Mouse (Mus musculus) urinary bladder, adult 18-20 months (tissue): ENCODE results near the gene Derl3.
"Not testable (repeated sequence)": the region's sequence is repeated elsewhere in the genome, so short reads cannot be mapped to it uniquely, and the experiment has no call there.

ENCODE experiments used
- DNase-seq, 2 experiments: peaks; one replicate each; pipeline ENCODE4 v3.0.0; 2022; ENCODE audit warnings: low spot score in 2 of 2, mixed read lengths in 2 of 2

Gene Derl3

DNA sequence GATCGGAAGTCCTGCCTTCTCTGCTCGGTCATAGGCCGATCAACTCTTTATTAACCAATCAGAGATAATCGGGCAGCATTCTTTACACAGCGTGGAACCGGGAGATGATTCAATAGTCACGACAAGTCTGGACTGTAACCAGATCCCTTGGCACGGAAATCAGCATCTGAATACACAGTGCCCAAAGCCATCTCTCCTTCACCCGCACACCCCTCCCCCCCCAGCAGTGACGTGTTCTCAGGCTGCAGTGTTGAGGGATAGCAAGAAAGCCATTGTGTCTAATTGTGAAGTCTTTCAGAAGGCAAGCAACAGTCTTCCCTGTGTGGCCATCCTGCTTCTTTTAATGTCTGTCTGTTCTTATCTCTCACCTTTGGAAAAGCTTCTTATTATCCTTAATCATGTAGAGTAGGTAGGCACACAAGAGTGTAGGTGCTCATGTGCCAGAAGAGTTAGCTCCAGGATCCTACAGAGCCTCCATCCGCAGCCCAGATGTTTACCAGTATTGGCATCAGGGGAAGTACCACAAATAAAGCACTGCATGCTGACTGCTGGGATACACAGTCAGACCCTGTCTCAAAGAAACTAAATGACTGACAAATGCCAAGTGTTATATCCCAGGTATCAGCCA is 20.2 kb upstream of the Derl3 start:
- DNase-seq: peak; percentile 39 to 58

DNA sequence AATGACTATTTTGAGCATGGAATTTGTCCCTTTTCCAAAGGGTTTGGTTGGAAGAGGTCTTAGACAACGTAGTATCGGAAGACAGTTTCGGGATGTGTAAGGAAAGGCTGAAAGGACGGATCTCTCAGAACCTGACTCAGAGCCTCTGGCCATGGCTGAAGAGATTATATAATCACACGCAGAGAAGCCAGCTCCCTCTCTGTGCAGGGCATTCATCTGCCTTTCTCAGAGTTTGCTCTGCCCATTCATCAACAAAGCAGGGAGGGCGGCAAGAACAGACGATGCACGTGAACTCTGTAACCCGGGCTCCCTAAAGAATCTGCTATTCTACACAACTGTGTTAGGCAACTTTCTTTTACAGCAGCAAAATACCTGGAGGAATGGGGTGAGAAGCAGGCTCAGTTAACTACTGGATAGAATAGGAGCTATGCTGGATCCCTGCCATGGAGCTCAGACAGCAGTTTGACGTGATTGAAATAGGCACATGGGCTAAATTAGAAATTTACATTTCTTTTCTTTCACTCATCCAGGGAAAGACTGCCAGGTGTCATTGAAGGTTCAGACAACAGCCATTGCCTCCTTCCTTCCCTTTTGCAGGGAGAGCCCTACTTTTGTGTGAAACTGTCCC is 19.6 kb upstream of the Derl3 start:
- no peak for DNase-seq

DNA sequence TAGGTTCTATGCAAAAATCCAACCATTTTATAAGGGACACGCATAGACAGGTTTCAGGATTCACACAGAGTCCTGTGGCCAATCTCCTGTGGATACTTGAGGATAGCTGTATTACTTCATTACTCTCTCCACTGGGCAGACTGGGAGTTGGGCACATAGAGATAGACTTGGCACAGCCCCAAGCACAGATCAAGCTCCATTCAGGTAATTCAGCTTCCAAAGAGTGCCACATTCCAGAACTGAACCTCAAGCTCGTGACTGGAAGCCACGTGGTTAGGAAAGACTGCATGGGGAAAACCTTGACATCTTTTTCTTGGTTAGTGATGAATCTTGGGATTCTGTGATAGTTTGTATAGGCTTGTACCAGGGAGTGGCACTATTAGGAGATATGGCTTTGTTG is 14.4 kb upstream of the Derl3 start:
- no peak for DNase-seq

DNA sequence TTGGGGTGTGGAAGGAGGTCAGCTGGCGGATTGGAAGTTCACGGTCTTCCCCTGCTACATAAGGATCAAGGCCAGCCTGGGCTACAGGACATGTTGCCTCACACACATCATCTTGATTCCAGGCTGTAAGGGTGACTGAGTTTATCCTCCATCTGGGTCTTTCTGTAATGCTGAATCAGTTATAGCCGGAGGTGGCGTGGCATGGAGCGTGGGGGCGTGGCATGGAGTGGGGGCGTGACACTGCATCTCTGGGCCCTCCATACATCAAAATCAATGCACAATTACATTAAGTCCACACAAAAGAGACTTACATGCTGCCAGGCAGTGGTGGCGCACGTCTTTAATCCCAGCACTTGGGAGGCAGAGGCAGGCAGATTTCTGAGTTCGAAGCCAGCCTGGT is 12.9 kb upstream of the Derl3 start:
- DNase-seq: no peak

DNA sequence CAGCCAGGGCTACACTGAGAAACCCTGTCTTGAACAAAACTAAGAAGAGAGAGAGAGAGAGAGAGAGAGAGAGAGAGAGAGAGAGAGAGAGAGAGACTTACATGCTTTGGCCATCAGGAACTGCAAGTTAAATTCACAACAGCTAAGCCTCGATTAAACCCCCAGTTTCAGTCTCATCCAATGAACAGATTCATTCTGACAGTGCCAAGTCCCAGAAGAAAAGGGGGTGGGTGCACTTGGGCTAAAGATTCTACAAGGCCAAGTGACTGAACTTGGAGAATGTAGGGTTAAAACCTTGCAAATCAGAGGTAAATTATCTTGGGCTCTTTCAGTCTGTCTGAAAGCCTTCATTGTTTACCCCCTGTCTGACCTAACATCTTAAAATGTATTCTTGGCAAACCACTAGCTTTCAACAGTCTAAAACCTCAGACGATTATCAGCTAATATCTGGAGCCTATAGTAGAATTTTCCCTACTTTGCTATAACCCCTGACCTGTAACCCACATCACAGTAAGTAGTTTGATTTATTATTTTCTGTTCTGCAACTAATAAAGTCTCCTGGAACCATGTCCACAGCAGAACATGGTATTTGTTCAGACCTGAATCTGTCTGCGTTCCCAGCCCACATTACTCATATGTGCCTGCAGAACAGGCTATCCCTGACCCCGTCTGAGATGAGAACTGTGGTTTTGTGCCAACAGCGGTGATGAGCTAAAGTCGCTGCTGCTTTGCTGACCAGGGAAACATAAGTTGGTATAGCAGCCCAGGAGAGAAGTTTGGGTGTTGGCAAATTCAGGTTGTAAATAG is 12.2 kb upstream of the Derl3 start:
- peak in 1 of 2 experiments; percentile 37 for DNase-seq

DNA sequence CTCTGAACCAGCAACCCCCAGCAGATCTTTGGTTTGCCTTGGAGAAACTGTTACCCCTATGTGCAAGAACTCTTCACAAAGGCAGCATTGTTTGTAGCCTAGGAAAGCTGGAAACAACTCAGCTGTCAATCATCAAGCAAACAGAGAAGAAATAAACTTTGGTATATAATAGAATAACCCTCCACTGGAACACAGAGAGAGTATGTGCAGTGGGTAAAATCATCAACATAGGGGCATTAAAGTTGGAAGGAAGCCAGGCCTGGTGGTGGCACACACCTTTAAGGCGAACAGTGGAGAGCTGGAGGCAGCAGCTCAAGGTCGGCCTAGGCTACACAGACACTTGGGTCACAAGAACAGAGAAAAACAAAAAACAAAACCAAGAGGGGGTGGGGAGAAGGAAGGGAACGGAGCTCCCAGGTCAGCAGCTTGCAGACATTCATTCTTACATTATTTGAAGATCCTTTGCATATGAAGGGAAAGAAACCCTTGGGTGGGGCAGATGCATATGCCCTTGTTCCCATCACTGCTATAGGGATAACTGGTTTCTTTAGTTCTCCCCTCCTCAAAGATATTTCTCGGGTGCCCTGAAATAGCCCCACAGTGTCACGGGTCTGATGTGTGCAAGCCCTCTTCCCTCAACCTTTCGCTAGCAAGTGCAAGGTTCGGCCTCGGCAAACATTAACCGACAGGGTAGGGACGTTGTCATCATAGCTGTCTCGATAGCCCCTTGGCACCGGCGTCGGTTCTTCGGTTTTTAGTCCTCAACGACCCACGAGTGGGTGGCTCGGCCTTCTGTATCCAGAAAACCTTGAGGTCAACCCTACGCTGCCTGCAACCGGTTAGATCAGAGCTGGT is 11.4 kb upstream of the Derl3 start:
- DNase-seq: no peak

DNA sequence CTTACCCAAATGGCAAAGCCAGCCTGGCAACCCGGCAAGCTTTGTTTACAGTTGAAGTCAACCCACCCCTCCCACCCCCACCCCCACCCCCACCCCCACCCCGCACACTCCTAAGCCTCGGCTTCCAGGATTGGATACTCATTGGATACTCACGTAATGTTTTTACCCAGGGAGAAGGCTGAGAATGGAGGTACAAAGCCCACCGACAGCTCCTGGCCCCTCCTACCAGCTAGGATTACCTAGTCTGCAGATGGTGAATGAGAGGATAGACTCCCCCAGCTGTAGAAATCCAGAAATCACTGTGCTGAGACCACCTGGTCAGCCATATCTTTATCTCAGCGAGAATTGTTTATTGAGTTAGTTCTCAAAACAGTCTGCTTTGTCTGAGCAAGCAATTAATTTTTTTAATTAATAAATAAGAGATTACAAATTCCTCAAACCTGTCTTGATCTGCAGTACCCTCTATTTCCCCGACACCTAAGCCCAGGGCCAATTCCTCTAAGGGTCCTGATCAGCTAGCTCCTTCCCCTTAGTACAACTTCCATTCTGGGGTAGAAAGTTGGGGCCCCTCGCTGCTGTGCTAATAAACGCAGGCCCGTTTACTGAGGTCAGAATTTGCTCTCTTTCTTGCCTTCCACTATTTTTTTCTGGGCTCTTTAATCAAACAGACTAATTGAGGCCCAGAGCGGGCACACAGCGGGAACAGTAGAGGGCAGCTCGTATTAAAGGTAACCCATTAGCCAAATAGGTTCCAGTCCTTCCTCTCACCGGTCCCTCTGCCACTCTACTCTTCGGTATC is 10.6 kb upstream of the Derl3 start:
- DNase-seq: no peak

DNA sequence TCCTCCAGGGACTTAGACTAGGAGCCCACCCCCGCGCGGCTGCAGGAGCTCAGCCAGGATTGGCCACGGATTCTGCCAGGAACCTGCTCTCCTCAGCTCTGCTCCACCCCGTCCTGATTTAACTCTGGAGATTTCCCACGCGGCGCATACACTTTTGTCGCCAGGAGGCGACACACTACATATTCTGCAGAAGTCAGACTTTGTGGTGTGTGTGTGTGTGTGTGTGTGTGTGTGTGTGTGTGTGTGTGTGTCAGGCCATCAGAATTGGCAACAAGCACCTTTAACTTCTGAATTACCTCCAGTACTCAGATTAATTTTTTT is 10.0 kb upstream of the Derl3 start:
- DNase-seq: peak; percentile 71 to 73

DNA sequence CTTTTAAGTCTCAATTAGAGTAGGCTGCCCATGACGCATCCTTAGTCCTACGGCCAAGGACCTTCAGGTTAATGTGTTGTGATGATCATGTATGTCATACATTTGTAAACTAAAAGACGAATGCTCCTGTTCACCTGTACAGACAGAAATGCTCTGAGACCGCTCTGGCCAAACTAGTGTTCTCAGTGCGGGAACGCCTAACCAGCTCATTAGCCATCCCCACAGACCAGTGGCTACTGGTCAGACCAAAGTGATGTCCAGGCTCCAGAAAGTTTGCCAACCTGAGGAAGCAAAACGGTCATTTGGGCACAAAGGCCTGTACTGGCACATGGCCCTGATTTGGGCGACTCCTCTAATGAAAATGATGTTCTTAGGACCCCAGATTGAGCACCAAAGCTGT is 8.5 kb upstream of the Derl3 start:
- no peak for DNase-seq

DNA sequence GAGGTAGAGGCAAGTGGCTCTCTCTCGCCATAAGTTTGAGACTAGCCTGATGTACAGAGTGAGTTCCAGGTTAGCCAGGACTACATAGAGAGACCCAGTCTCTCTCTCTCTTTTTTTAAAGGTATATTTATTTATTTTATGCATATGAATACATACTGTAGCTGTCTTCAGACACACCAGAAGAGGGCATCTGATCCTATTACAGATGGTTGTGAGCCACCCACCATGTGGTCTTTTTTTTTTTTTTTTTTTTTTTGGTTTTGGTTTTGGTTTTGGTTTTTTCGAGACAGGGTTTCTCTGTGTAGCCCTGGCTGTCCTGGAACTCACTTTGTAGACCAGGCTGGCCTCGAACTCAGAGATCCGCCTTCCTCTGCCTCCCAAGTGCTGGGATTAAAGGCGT is 5.7 kb upstream of the Derl3 start:
- DNase-seq: not testable (repeated sequence)

DNA sequence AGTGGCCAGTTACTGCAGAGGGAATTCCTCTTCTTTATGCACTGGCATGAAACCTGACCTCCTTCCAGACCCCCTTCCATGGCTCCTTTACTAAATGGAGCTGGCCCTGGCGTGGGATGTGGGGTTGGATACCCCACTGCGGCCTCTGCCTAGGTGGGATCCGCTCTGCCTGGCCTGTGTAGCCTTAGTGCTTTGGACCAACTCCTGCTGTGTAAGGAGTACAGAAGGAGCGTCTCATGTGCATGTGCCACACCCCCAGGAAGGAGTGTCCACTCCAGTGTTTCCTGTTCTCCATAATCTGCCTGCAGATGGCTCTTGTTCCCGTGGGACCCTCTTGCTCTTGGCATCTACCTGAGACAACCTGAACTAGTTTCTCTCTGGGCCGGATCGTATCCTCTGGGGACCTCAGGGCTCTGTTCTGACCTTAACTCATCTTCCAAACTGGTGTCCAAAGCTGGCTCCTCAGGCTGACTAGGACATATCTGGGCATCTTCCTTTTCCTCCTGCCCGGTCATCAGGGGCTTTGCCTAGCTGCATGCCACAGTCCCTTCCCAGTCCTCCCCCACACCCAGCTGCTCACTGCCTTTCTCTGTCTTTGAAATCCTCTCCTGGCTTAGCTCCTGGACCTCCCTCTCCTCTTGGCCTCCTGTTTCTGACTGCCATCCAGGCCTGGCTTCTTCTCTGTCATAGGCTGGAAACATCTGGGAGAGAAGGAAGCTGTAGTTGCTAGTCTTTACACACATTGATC is 3.6 kb upstream of the Derl3 start:
- DNase-seq: no peak

DNA sequence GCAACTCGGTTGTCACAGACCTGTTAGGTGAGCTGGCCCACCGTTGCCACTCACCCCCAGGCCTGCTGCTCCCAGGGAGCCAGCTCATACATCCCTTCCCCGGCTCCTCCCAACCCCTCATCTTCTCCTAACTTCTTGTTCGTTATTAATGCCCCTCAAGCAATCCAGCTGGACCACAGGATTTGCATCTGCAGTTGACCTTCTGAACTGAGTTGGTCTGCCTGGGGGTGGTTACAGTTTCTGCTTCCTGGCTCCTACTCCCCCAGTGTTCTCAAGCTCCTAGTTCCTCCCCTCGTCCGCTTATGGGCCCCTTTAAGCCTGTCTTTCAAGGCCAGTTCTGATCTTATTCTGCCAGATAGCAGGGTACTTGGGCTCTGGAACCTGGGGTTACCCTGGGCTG is 1.4 kb downstream of the Derl3 start:
- no peak for DNase-seq

DNA sequence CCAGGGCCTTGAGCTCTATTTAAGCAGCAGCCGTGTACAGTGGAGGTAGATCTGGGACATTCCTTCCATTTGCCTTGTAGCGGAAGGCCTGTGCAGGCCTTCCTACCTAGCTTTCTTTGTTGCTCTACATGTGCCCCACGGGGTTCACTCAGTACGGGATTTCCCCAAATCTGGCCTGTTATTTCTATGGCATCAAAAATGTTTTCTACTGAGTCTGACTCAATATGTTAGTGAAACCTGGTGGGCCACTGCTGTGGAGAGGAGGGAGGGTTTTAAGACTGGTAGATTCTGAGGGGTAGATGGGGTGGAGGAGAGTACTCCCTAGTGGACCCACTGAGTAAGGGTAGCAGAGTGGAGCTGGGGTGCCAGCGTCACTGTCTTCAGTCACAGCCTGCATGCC is 2.5 kb downstream of the Derl3 start:
- no peak for DNase-seq

DNA sequence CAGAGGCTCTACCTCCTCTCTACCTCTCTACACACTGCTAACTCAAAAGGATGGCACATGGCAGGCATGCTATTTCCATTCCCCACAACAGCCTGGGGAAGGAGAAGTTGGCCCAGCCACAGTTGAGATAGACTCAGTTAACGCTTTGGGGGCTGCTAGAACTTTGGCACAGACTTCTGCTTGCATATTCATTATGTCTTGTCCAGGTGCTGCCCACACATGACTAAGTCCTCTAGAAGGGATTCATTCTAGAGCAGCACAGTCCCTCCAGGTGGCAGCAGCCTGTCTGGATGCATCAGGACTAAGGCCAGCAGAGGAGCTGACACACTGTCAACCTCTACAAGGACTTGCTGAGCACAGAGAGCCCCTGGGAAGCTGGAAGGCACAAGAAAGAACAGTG is 3.0 kb downstream of the Derl3 start:
- no peak for DNase-seq

DNA sequence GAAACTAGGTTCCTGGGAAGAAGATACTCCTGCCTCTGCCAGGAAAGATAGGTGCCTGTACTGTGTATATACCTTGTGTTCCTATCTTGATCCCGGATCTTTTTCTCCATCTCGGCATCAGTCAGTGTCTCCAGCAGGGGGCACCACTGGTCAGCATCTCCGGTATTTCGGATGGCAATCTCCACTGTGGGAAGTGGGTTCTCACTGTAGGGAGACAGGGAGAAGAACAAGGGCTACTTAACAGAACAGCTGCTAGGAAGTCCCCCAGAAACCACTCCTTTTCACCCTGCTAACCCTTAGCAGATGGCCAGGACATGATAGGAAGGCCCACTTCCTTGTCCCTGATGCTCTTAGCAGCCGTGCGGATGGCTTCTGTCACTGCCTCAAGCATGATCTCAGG is 4.2 kb downstream of the Derl3 start:
- peak in 1 of 2 experiments; percentile 45 for DNase-seq

DNA sequence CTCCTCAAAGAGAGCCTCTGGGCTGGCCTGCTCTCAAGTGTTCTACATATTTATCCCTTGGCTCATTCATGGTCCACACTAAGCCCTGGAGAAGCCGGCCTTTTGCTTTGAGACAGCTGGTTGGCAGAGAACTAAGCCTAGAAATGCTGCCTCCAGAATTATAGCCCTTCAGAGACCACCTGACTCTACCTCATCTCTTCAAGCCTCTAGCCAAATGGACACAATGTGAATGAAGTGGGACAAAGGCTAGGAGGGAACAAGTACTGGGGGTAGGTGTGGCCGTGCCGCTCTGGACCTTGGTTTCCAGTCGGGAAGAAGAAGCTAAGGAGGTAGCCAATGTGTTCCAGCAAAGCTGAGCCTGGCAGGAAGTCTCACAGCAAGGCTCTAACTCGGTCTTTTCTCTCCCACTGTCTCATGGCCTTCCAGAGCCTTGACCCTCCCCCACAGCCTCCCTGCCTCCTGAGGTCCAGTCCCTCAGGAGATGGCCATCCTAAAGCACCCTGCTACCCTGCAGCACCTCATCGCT is 4.9 kb downstream of the Derl3 start:
- no peak for DNase-seq

DNA sequence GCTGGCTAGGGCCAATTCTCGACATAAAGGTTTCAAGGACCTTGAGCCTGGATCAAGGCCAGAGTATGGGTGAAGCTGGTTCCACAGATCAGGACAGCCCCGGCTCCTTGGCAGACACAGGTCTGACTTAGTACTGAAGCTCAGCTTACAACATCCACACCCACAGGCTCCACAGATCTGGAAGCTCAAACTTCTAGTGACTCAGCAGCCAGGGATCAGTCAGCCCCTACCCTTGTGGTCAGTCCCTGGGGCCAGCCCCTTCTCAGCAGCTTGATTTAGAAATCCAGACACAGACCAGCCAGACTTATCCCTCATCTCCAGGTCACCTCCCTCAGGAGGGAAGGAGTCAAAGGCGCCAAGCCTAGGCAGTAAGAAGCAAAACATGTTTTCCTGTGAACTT is 5.6 kb downstream of the Derl3 start:
- peak; percentile 26 to 69 for DNase-seq

DNA sequence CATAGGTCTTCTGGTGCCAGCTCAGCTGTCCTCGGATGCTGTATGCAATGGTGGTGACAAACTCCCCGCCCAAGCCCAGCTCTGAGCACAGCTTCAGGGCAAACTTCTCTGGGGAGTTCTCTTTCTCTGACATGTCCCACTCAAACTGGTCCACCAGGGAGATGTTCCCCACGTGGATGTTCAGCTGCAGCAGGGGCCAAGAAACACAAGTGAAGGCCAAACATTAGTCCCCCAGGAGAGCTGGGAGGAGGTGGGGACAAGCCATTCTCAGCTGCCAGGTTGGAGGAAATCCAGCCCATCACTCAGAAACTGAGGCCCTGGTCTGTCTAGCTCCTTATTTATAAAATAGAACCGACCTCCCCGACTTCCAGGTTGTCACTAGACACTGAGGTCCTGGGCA is 11.2 kb downstream of the Derl3 start:
- DNase-seq: no peak

DNA sequence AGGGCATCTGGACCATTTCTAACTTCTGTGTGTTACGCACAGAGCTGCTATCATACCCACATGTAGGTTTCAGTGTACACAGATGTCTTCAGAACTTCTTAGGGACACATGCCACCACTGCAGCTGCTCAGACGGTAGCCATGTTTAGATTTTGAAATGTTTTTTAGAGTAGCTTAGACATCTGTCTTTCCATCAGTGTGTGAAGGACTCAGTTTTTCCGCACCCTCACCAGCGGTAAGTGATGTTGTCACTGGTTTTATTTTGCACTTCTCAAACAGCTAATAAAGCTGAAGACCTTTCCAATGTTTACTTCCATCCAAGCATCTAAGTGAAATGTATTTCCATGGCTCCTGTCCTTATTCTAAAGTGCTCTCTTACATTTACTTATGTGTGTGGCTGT is 13.7 kb downstream of the Derl3 start:
- no peak for DNase-seq

DNA sequence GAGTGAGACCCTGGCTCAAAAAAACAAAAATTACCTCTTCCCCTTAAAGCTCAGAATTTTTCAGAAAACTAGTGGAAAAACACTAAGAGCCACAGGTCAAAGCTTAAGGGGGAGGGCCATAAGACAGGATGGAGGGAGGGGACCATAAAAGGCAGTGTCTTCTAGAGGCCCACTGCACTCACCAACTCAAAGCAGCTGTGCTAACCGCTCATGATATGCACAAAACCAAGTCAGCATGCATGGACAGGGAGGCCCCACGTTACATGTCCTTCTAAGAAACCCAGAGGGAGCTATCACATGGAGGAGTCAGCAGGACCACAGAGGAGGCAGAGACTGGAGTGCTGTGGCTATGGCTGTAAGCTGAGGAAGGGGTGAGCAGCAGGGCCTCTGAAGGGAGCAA is 17.5 kb downstream of the Derl3 start:
- no peak for DNase-seq
